Comparison of ENCODE assay signal across 1 mouse cellular context in the genomic region with DNA sequence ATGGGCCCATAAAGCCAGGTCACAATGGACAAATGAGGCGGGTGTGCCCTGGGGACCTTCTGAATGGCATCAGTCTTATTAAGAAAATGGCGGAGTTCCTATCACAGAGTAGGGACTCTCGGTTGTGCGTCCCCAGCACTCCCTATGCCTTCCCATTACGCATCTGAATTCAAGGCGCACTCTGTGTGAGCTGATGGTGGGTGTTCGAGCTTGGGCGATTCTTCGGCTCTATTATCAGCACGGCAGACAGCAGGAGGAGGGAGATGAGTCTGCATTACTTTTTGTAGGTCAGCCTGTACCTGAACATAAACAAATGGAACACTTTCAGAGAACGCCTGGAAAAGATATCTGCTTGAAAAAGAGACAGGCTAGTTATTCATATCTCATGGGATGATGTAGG.
TF ChIP-seq lines count a peak whose summit lies in the region.

No protein-coding gene starts in this region.

TF ChIP-seq in CH12.LX, 34 proteins besides CTCF, POLR2A, EP300 and RAD21 (continued from another document):
- TF ChIP-seq ZNF384 (IDR thresholded peaks at IDR 0.05; ENCODE audit: low read depth, low read length) (no peak), IRF4 (IDR thresholded peaks at IDR 0.05; ENCODE audit: low read depth, low read length) (no peak), KAT2A (IDR thresholded peaks at IDR 0.05; ENCODE audit: insufficient replicate concordance, low read length) (no peak), NELFE (IDR thresholded peaks at IDR 0.05; ENCODE audit: low read depth, low read length) (no peak)
